1 mouse cellular context compared by ENCODE assay signal in genomic region chr1:174422959-174423358, GRCm38 (mm10).
TF ChIP-seq lines count a peak whose summit lies in the region.

No protein-coding gene starts in this region.

TF ChIP-seq in MEL, 35 proteins besides CTCF, POLR2A, EP300 and RAD21:
- TF ChIP-seq USF2 (IDR thresholded peaks at IDR 0.05; ENCODE audit: borderline replicate concordance in 1 of 2, insufficient read depth in 1 of 2, low read depth in 1 of 2, low read length in 2 of 2) = no peak
- no peak for TF ChIP-seq MEF2A (IDR thresholded peaks at IDR 0.05; ENCODE audit: extremely low read depth, insufficient replicate concordance, low read depth, low read length, poor library complexity, severe bottlenecking)
- TF ChIP-seq TBP (IDR thresholded peaks at IDR 0.05; ENCODE audit: low read depth, low read length) = no peak
- no peak for TF ChIP-seq HCFC1 (IDR thresholded peaks at IDR 0.05; ENCODE audit: low read depth, low read length)
- no peak for TF ChIP-seq MAFK (IDR thresholded peaks at IDR 0.05; ENCODE audit: borderline replicate concordance, low read depth, low read length)
- TF ChIP-seq GATA1 (IDR thresholded peaks at IDR 0.05; ENCODE audit: low read depth, low read length) = 0 out of 2 replicates have a peak, but pooled peaks have one; percentile 13
